Mouse (Mus musculus) 3T3-L1 (cell line): ENCODE results near the gene Tnfsfm13.
"Not testable (repeated sequence)": the region's sequence is repeated elsewhere in the genome, so short reads cannot be mapped to it uniquely, and the experiment has no call there.

ENCODE experiments used
- DNase-seq: peaks from one replicate; pipeline ENCODE4 v3.0.0-alpha.2; 2015; ENCODE audit warnings: low read depth, low spot score

The Tnfsfm13 gene

GRCm38 (mm10) chr11:69695361-69696181, at the start of gene Tnfsfm13, which contains the start of gene Tnfsf12:
Gene Tnfsfm13, minus strand, starts transcription at chr11:69696098.
Gene Tnfsf12, minus strand, starts transcription at chr11:69695849.
- peak; percentile 68 for DNase-seq

- DNase-seq = not testable (repeated sequence)
Measured at GRCm38 (mm10) chr11:69731408-69731807, 35.5 kb upstream of the Tnfsfm13 start.

- peak; percentile 64 for DNase-seq
Measured at GRCm38 (mm10) chr11:69729063-69729462, 33.2 kb upstream of the Tnfsfm13 start.

- DNase-seq = peak; percentile 27
Measured at GRCm38 (mm10) chr11:69725951-69726350, 30.1 kb upstream of the Tnfsfm13 start.

DNA sequence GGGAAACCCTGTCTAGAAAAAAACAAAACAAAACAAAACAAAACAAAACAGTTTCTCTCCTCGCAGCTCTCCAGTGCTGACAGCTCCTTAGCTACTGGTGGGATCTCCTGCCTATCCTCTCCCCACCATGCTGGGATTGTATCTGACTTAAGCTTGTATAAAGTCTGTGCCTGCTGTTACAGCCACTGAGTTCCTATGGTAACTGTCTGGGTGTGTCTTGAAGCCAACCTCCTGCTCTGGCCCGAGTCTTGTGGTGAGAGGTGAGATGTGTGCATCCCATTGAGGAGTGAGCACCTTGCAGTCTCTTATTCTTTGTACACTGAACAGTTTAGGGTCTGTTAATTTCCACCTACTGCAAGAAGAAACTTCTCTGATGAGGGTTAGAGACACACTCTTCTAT, 27.2 kb upstream of the Tnfsfm13 start:
- DNase-seq = no peak

DNA sequence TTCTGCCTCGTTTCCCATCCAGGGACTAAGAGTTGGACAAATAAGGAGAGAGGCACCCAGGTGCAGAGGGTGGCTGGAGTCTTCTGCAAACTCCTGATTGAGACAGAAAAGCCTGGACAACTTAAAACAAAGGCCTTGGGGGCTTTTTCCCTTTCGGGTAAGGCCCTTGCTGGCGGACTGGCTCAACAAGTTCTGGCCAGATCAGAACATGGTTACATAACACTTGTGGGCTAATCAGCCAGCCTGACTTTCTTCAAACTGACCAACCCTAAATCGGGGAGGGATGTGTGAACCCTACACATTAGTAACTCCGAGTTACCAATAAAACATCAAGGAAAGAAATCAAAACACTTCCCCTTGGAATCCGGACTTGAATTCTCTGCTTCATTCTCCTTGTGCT, 25.0 kb upstream of the Tnfsfm13 start:
- DNase-seq = no peak

DNA sequence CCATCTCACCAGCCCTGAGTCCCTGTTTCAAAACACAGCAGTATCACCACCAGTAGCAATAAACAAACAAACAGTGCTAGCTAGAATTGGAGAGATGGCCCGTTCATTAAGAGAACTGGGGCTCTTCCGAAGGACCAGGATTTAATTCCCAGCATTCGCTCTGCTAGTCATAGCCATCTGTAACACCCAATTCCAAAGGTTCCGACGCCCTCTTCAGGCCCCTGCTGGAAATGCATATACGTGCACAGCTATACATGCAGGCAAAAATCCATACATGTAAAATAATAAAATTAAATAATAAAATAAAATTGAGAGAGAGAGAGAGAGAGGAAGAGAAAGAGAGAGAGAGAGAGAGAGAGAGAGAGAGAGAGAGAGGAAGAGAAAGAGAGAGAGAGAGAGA, 23.5 kb upstream of the Tnfsfm13 start:
- DNase-seq = peak; percentile 15

DNA sequence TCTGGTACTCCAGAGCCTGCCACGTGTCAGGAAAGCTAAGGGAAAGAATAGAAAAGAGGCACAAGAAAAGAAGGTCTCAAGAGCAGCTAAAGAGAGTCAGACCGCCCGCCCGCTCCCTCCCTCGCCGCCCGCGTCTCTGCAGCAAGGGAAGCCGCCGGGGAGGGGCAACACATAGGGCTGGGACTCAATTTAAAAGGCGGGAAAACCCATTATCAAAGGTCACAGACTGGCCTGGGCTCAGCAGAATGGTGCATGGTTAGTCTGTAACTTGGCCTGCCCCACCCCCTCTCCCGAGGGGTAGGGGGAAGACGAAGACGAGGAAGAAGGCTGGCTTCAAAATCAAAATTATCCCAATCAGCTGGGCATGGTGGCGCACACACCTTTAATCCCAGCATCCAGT, 22.8 kb upstream of the Tnfsfm13 start:
- DNase-seq = no peak

DNA sequence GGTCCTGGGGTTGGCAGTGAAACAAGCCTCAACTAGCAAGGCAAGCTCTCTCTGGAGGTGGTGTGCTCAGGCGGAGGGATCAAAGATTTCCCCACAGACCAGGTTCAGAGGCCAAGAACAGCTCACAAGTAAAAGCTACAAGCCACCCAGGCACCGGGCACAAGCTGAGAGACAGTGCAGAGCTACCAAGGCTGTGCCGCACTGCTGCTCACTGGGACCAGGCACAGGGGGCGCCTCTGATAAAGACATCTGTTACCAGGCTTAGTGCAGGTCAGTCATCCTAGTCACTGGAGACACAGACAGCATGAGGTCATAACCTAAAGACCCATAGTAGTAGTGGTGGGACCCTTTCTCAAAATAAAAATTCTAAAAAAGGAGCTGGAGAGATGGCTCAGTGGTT, 21.1 kb upstream of the Tnfsfm13 start:
- no peak for DNase-seq

- DNase-seq = peak; percentile 93
Measured at GRCm38 (mm10) chr11:69715929-69716328, 20.0 kb upstream of the Tnfsfm13 start.

DNA sequence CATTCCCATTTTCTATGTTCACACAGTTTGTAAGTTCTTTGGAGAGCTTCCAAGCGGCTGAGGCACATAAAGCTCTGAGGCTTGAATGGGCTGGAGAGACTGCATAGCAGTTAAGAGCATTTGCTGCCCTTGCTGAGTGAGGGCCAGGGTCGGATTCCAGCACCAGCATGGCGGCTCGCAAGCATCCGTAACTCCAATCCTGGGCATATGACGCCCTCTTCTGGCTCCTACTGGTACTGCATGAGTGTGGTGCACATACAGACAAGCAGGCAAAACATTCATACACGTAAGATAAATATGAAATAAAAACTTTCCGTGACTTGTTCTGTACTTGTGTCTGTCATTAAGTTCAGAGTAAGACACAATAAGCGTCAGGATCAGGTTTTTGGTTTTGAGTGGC, 19.6 kb upstream of the Tnfsfm13 start:
- DNase-seq = peak; percentile 54

DNA sequence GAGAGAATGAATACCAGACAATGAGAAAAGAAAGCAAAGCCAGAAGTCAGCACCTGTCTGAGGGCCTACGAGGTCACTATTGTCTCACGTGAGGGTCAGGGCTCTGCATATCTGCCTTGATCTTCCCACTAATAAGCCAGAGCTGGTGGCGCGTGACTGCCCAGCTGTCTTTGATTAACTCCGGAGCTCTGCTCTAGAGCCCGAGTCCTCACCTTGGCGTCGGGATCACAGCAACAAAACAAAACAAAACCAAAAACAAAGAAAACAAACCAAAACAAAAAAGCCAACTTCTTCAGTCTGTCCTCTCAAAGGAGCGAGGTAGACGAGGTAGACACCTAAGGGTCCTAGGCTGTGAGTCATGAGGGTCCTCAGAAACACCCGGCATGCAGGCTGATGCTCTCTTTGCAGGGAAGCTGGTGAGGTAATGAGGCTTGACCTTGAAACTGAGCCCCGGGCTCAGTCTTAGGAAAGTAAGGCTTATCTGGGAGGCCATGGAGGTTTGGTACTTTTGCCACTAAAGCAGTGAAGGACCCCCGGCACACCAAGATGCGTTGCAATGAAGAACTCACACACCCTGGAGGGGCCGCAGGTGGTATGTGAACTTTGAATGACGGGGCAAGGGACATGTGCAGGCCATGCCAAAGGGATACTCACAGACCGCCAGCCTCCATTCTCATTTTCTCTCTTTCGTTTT, 18.9 kb upstream of the Tnfsfm13 start:
- no peak for DNase-seq

- DNase-seq = no peak
Measured at GRCm38 (mm10) chr11:69712954-69713672, 17.2 kb upstream of the Tnfsfm13 start.

DNA sequence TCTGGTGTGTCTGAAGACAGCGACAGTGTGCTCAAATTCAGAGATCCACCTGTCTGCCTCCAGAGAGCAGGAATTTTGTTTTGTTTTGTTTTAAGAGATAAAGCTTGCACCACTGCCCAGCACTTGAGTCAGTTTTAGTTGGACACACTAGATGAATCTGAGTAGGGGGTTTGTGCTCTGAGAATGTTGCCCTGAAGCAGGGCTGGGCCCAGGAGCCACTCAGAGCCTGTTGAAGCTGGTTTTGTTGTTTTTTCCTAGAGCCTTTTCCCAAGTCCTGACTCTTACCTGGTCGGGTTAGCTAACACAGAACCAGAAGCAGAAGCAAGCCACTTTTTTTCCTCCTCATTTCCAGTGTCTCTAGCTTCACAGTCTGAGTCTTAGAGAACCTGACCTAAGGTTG, 15.2 kb upstream of the Tnfsfm13 start:
- no peak for DNase-seq

DNA sequence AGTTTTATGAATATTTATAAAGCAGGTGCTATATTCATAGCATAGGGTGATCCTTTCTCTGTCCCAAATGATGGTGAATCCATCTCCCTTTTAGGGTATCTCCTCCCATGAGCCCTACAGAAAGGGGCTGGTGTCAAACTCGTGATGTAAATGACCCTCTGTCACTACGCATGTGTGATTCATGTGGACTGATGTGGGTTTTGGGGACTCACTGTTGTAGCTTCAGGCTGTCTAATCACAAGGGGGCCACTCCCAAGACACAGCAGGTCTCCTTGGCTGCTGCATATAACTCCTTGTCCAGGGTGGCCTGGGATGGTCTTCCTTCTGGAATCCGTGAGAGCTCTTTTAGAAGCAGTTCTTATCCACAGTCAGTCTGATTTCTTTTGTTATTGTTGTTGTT, 14.6 kb upstream of the Tnfsfm13 start:
- no peak for DNase-seq

GRCm38 (mm10) chr11:69709554-69710446, 13.9 kb upstream of the Tnfsfm13 start:
- DNase-seq = no peak

- no peak for DNase-seq
Measured at GRCm38 (mm10) chr11:69708614-69709265, 12.8 kb upstream of the Tnfsfm13 start.

GRCm38 (mm10) chr11:69707873-69708381, 12.0 kb upstream of the Tnfsfm13 start:
- no peak for DNase-seq

DNA sequence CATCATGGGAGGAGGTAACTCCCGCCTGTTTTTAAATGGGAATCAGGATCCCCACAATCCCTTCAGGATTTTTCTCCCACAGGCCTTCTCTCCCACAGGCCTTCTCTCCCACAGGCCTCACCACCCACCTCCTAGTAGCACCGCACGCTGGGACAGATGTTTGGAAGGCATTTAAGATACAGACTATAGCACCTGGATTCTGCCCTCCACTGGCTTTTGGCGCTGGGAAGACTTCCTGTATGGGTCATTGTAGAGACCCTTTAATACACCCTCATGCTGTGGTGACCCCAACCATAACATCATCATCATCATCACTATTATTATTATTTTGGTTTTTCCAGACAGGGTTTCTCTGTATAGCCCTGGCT, 11.6 kb upstream of the Tnfsfm13 start:
- no peak for DNase-seq

DNA sequence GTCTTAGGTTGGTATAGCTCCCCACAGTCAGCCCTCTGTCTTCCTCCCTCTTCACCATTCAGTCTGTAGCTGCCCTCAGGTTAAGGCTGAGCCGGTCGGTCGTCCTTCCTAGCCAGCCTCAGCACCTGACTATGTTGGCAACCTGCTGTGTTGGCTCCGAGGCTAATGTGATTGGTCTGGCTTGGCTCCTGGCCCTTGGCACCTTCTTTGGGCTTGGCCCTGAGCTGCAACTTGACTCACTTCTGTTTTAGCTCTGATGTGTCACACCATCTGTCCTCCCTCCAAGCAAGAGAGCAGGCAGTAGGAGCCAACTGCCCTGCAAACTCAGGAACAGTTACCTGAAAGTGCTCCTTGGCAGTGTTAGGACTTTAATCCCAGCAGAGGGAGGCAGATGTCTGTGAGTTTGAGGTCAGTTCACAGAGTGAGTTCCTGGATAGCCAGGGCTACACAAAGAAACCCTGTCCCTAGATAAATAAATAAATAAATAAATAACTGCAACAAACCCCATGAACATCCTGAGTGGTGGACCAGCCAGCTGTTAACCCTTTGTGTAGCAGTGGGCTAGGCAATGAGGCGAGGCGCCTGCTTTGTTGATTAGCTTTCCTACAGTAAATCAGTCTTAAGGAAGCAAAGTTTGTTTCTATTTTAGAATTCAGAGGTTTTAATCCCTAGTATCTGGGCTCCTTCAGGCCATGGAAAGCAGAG, 11.0 kb upstream of the Tnfsfm13 start:
- DNase-seq = peak; percentile 75
